Mouse (Mus musculus): ENCODE data around the gene Fgr.
"Not testable (repeated sequence)": the region's sequence is repeated elsewhere in the genome, so short reads cannot be mapped to it uniquely, and the experiment has no call there.

Fgr gene

GRCm38 (mm10) chr4:132973814-132974398 lies at the start of gene Fgr:
Gene Fgr, plus strand, starts transcription at chr4:132974095.
- peak; percentile 36 for DNase-seq (ENCODE audit: low read depth, low spot score)

- not testable (repeated sequence) for DNase-seq (ENCODE audit: low read depth, low spot score)
These were observed 47.4 kb upstream of the Fgr start for GRCm38 (mm10) chr4:132926520-132926919.

- peak; percentile 84 for DNase-seq (ENCODE audit: low read depth, low spot score)
These were observed 43.1 kb upstream of the Fgr start for GRCm38 (mm10) chr4:132930784-132931183.

GRCm38 (mm10) chr4:132932752-132933404 lies 41.0 kb upstream of the Fgr start:
- DNase-seq (ENCODE audit: low read depth, low spot score): no peak

- DNase-seq (ENCODE audit: low read depth, low spot score): no peak
These were observed 39.3 kb upstream of the Fgr start for GRCm38 (mm10) chr4:132934639-132935038.

- no peak for DNase-seq (ENCODE audit: low read depth, low spot score)
These were observed 35.5 kb upstream of the Fgr start for GRCm38 (mm10) chr4:132938181-132938941.

GRCm38 (mm10) chr4:132939421-132940127 lies 34.3 kb upstream of the Fgr start:
- DNase-seq (ENCODE audit: low read depth, low spot score): peak; percentile 87

- no peak for DNase-seq (ENCODE audit: low read depth, low spot score)
These were observed 32.7 kb upstream of the Fgr start for GRCm38 (mm10) chr4:132941012-132941729.

- DNase-seq (ENCODE audit: low read depth, low spot score): no peak
These were observed 30.8 kb upstream of the Fgr start for GRCm38 (mm10) chr4:132943088-132943487.

- DNase-seq (ENCODE audit: low read depth, low spot score): no peak
These were observed 29.8 kb upstream of the Fgr start for GRCm38 (mm10) chr4:132944106-132944505.

GRCm38 (mm10) chr4:132944776-132945175 lies 29.1 kb upstream of the Fgr start:
- no peak for DNase-seq (ENCODE audit: low read depth, low spot score)

GRCm38 (mm10) chr4:132945261-132946046 lies 28.4 kb upstream of the Fgr start:
- DNase-seq (ENCODE audit: low read depth, low spot score): peak; percentile 91

GRCm38 (mm10) chr4:132946047-132947001 lies 27.6 kb upstream of the Fgr start:
- DNase-seq (ENCODE audit: low read depth, low spot score): peak; percentile 59

- peak; percentile 85 for DNase-seq (ENCODE audit: low read depth, low spot score)
These were observed 23.9 kb upstream of the Fgr start for GRCm38 (mm10) chr4:132949882-132950532.

- DNase-seq (ENCODE audit: low read depth, low spot score): no peak
These were observed 22.9 kb upstream of the Fgr start for GRCm38 (mm10) chr4:132950999-132951398.

GRCm38 (mm10) chr4:132954530-132955394 lies 19.1 kb upstream of the Fgr start:
- no peak for DNase-seq (ENCODE audit: low read depth, low spot score)

- no peak for DNase-seq (ENCODE audit: low read depth, low spot score)
These were observed 18.5 kb upstream of the Fgr start for GRCm38 (mm10) chr4:132955395-132955791.
